Mouse (Mus musculus): ENCODE data around the gene Ptger4.

The Ptger4 gene

DNA sequence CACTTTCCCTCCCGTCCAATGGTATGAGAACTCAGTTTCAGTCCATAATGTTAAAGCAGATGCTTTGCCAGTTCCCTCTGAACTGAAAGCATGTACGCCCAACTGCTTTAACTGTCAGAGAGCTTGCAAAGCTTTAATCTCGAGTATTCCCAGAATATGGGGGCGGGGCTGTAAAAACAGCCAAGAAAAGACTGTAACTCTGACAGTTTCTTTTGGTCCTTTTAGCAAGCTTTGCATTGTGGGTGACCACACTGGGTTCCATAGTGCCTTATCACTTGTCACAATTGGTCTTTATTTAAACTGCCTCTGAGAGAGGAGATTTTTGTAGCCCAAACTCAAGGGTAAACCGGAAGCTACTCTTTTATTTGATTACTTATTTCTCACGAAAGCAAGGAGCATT lies 4.1 kb downstream of the Ptger4 start:
- in situ Hi-C loops (cut with MboI; ENCODE audit: low pct_unique_long_range_greater_than_20kb in 1 of 2, low sequenced_read_pairs in 2 of 2, unreplicated experiment in 1 of 2): loop anchor here (5.0 to 25.0 kb wide), 5 partner anchors 672 to 972 kb away; no protein-coding TSS in a partner anchor

DNA sequence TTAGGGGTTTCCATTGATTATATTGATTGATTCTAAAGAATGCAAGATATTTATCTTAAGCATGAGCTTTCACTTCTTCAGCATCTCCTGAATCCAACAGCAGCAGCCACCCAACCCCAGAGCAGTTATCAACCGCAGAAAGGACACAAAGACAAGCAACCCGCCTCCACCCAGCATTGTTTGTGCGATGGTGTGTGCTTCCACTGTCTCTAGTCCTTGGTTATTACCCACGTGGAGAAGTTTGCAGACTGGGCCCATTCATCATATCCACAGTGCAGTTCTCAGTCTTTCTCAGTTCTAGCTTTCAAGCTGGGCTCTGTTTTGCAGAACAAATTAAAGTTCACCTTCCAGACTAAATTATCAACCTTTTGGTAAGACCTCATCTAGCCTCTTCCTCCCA lies 4.6 kb downstream of the Ptger4 start:
- in situ Hi-C loops (cut with MboI; ENCODE audit: low pct_unique_long_range_greater_than_20kb in 1 of 2, low sequenced_read_pairs in 2 of 2, unreplicated experiment in 1 of 2): loop anchor here (25.0 kb wide), 4 partner anchors 673 to 973 kb away; no protein-coding TSS in a partner anchor

DNA sequence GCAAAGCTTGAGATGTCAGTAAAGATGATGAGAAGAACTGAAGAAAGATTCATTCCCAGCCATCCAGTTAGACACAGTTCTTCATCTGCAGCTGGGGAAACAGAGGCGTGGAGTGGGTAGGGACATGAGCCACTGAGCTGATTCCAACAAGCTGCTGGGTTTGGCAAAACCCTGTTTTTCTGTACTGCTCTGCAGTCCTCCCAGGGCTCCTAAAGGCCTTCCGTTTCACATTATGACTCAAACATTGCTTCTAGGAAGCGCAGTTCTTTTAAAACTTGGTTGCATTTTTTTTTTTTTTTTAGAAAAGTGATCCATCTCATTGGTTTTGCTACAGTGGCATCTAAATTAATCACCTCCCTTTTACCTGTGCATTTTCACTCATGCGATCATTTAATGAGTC lies 5.4 kb downstream of the Ptger4 start:
- in situ Hi-C loops (cut with MboI; ENCODE audit: low pct_unique_long_range_greater_than_20kb in 1 of 2, low sequenced_read_pairs in 2 of 2, unreplicated experiment in 1 of 2): loop anchor here (25.0 kb wide), 4 partner anchors 674 to 974 kb away; no protein-coding TSS in a partner anchor

DNA sequence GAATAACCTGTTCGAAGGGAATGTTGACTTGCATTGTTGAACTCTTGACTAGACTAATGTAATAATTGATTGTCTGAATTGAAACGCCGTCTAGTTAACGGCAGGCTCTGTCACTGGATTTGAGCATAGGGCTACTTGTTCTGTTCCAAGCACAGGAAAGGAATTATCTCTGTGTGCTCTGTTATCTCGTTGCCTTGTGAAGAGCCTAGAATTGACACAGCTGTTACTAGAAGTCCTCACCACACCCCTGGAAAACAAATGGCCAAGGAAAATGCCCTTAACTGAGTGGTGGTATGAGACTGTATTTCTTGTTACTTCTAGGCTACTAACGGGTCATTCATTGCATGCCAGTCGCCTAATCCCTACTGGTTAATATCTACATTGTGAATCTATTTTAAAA lies 5.9 kb downstream of the Ptger4 start:
- in situ Hi-C loops (cut with MboI; ENCODE audit: low pct_unique_long_range_greater_than_20kb in 1 of 2, low sequenced_read_pairs in 2 of 2, unreplicated experiment in 1 of 2): loop anchor here (25.0 kb wide), 4 partner anchors 674 to 974 kb away; no protein-coding TSS in a partner anchor

- in situ Hi-C loops (cut with MboI; ENCODE audit: low pct_unique_long_range_greater_than_20kb in 1 of 2, low sequenced_read_pairs in 2 of 2, unreplicated experiment in 1 of 2): loop anchor here (25.0 kb wide), 4 partner anchors 675 to 975 kb away; no protein-coding TSS in a partner anchor
These were observed 6.9 kb downstream of the Ptger4 start for GRCm38 (mm10) chr15:5237012-5237660.

GRCm38 (mm10) chr15:5236538-5236937 lies 7.4 kb downstream of the Ptger4 start:
- in situ Hi-C loops (cut with MboI; ENCODE audit: low pct_unique_long_range_greater_than_20kb in 1 of 2, low sequenced_read_pairs in 2 of 2, unreplicated experiment in 1 of 2): loop anchor here (25.0 kb wide), 4 partner anchors 676 to 976 kb away; no protein-coding TSS in a partner anchor

- in situ Hi-C loops (cut with MboI; ENCODE audit: low pct_unique_long_range_greater_than_20kb in 1 of 2, low sequenced_read_pairs in 2 of 2, unreplicated experiment in 1 of 2): loop anchor here (25.0 kb wide), 4 partner anchors 677 to 977 kb away; no protein-coding TSS in a partner anchor
These were observed 8.5 kb downstream of the Ptger4 start for GRCm38 (mm10) chr15:5235527-5235926.

GRCm38 (mm10) chr15:5234659-5235058 lies 9.3 kb downstream of the Ptger4 start:
- in situ Hi-C loops (cut with MboI; ENCODE audit: low pct_unique_long_range_greater_than_20kb in 1 of 2, low sequenced_read_pairs in 2 of 2, unreplicated experiment in 1 of 2): loop anchor here (25.0 kb wide), 4 partner anchors 678 to 978 kb away; no protein-coding TSS in a partner anchor

DNA sequence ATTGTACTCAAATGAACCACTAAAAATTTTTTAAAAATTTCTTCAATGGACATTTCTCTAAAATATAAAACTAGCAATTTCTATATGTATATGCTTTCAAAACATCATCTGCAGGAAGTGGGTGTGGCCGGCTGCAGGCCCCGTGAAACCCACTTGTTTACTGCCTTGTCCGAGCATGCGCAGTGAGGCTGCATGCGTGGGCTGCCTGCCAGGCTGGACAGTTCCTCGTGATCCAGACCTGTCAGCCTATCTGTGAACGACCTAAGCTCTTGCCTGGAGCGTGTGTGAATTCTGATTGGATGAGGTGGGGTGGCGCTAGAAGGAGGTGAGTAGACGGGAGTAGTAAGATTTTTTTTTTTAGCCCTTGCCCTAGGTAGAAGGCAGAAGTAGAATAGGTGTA lies 13.2 kb downstream of the Ptger4 start:
- in situ Hi-C loops (cut with MboI; ENCODE audit: low pct_unique_long_range_greater_than_20kb in 1 of 2, low sequenced_read_pairs in 2 of 2, unreplicated experiment in 1 of 2): loop anchor here (25.0 kb wide), 4 partner anchors 682 to 982 kb away; no protein-coding TSS in a partner anchor

DNA sequence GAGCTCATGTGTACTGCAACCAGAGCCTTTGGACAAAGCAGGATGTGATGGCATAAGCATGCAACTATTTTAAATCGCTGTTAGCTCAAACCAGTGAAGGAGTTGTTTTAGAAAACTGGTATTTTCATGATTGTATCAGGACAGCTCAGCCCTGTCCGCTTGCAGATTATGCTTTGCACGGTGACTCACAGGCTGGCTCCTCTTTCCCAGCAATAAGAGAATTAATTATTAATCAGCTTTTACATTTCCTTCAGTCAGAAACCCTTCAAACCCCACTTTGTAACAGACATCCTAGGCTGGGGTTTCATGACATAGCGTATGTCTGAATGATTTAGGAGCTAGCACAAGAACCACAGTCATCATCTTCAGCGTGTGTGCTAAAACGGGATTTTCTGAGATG lies 23.5 kb downstream of the Ptger4 start:
- in situ Hi-C loops (cut with MboI; ENCODE audit: low pct_unique_long_range_greater_than_20kb in 1 of 2, low sequenced_read_pairs in 2 of 2, unreplicated experiment in 1 of 2): no loop called here

DNA sequence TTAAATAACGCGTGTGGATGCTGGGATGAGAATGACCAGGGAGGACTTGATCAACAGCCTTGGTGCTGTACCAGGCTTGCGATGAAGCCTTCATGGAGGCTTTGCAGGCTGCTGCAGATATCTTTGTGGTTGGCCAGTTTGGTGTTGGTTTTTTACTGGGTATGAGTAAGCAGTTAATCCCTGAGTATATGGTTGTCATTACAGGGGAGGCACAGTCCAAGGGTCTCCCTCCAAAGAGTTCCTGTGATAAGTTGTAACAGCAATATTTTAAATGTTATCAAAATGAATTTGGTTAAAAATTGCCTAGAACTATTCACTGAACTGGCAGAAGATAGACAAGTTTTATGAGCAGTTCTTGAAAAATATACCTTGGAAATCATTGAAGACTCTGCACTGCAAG lies 34.9 kb downstream of the Ptger4 start:
- in situ Hi-C loops (cut with MboI; ENCODE audit: low pct_unique_long_range_greater_than_20kb in 1 of 2, low sequenced_read_pairs in 2 of 2, unreplicated experiment in 1 of 2): no loop called here

DNA sequence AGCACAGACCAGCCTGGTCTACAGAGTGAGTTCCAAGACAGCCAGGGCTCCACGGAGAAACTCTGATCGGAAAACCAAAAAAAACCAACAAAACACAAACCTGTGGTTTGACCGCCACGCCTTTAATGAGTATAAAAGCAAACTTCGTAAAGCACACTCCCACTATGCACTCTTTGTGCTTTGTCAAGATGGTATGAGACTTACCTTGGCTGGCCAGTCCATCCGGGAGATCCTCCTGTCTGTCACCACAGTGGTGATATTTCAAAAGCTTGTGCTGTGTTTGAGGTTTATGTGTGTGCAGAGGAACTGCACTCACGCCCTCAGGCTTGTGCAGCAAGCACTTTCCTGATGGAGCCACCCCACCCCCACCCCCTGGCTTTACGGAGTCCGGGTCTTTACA lies 38.8 kb downstream of the Ptger4 start:
- in situ Hi-C loops (cut with MboI; ENCODE audit: low pct_unique_long_range_greater_than_20kb in 1 of 2, low sequenced_read_pairs in 2 of 2, unreplicated experiment in 1 of 2): no loop called here

DNA sequence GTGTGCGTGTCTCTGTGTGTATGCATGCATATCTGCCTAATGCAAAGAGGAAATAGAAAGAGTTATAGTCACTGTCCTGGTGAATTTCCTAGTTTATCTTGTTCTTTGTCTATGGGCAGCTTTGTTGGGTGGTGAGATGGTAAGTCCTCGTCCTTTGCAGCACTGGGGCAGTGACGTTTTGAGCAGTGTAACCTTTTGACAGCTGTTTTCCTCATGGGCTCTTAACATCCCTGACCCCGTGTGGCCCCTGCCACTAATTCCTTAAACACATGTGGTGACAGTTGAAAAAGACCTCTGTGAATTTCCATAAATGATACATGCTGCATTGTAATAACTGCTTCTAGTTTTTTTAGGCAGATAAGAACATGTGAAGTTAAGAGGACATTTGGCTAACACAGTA lies 47.3 kb downstream of the Ptger4 start:
- in situ Hi-C loops (cut with MboI; ENCODE audit: low pct_unique_long_range_greater_than_20kb in 1 of 2, low sequenced_read_pairs in 2 of 2, unreplicated experiment in 1 of 2): no loop called here

- in situ Hi-C loops (cut with MboI; ENCODE audit: low pct_unique_long_range_greater_than_20kb in 1 of 2, low sequenced_read_pairs in 2 of 2, unreplicated experiment in 1 of 2): no loop called here
These were observed 47.9 kb downstream of the Ptger4 start for GRCm38 (mm10) chr15:5195987-5196514.

- in situ Hi-C loops (cut with MboI; ENCODE audit: low pct_unique_long_range_greater_than_20kb in 1 of 2, low sequenced_read_pairs in 2 of 2, unreplicated experiment in 1 of 2): no loop called here
These were observed 49.1 kb downstream of the Ptger4 start for GRCm38 (mm10) chr15:5194931-5195330.

- in situ Hi-C loops (cut with MboI; ENCODE audit: low pct_unique_long_range_greater_than_20kb in 1 of 2, low sequenced_read_pairs in 2 of 2, unreplicated experiment in 1 of 2): no loop called here
These were observed 49.5 kb downstream of the Ptger4 start for GRCm38 (mm10) chr15:5194446-5194845.

- in situ Hi-C loops (cut with MboI; ENCODE audit: low pct_unique_long_range_greater_than_20kb in 1 of 2, low sequenced_read_pairs in 2 of 2, unreplicated experiment in 1 of 2): no loop called here
These were observed 50.2 kb downstream of the Ptger4 start for GRCm38 (mm10) chr15:5193833-5194232.

- in situ Hi-C loops (cut with MboI; ENCODE audit: low pct_unique_long_range_greater_than_20kb in 1 of 2, low sequenced_read_pairs in 2 of 2, unreplicated experiment in 1 of 2): no loop called here
These were observed 54.4 kb downstream of the Ptger4 start for GRCm38 (mm10) chr15:5189504-5190093.

DNA sequence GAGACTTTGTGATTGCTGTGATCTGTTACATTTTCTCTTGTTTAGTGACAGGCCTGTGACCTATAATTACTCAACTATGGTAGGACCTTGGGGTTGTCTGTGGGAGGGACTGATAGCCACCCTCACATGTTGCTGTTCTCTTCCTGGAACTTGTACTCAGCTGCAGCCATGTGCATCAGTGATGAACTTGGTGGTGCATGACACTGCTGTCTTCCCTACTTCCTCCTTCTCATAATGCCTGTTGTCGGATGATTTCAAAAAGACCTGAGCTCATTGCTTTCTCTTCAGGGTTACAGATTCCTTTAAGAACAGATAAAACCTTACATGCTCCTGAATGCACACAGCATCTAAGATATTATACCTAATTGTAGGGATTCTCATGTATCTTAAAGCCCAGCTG lies 56.0 kb downstream of the Ptger4 start:
- in situ Hi-C loops (cut with MboI; ENCODE audit: low pct_unique_long_range_greater_than_20kb in 1 of 2, low sequenced_read_pairs in 2 of 2, unreplicated experiment in 1 of 2): no loop called here
